Mouse (Mus musculus) urinary bladder, adult 2 months (tissue): ENCODE data around the gene Rnf180. TPM values are rescaled to one million over a fixed set of nuclear protein-coding genes. Genes with fewer than 3 reads are reported as not detected.
"Not testable (repeated sequence)": the region's sequence is repeated elsewhere in the genome, so short reads cannot be mapped to it uniquely, and the experiment has no call there.

Experiments used
- DNase-seq: peaks from one replicate; pipeline ENCODE4 v3.0.0; 2022; ENCODE audit warnings: low spot score
- polyA plus RNA-seq: library from polyadenylated mRNA; depleted of rRNA; stranded (reverse); fragments of >200 nt; gene quantifications from 2 replicates; pipeline ENCODE4 v1.2.3, GENCODE M21; 2012; rRNA removed

The Rnf180 gene
- 2.8 and 2.9 TPM in 2 replicates for polyA plus RNA-seq

- DNase-seq = no peak
Observed at GRCm38 (mm10) chr13:105294715-105295114, at the start of gene Rnf180. Gene Rnf180 (minus strand): TSS chr13:105294815.

DNA sequence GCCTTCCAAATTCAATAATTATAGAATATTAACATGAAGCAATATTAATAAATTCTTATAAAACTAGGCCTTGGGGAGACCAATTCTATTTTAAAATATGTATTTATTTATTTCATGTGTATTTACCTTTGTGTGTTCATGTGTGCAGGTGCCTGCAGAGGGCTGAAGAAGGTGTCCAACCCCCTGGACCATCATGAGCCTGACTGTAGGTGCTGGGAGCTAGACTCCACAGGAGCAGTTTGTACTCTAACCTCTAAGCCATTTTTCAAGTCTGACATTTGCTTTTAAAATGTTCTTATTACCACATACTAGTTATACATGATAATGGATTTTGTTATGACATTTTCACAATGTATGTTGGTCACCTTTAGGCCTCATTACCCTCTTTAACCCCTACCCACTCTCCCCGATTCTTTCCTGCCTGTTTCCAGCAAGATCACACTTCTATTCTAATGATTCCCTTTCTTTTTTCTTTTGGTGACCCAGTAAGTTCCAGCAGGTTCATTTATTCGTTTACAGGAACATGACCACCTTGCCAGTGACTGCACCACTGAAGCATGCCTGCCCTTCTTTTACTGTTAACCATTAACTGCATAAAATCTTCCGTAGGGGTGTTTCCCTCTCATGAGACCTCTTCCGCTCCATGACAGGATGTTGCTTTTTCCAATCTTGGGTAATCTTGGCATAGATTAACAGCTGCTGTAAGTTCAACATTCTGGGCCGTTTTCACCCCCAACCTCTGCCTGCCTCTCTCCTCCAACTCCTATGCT lies 36.8 kb upstream of the Rnf180 start:
- DNase-seq = no peak

DNA sequence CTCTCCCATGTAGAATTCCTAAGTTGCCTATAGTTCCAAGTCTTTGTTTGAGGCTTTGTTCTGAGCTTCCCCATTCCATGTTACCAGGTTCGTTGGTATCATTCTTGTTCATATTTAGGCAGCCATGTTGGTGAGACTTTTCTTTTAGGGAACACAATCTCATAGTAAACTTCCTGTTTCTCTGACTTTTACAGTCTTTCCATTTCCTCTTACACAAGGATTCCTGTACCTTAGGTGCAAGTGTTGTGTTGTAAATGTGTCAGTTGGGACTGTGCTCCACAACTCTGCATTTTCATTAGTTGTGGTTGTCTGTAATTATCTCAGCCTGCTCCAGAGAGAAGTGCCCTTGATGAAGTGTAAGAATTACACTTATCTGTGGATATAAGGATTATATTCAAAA lies 32.3 kb upstream of the Rnf180 start:
- no peak for DNase-seq

- no peak for DNase-seq
Observed at GRCm38 (mm10) chr13:105316926-105317325, 22.3 kb upstream of the Rnf180 start.

- no peak for DNase-seq
Observed at GRCm38 (mm10) chr13:105316009-105316408, 21.4 kb upstream of the Rnf180 start.

- no peak for DNase-seq
Observed at GRCm38 (mm10) chr13:105312763-105313162, 18.1 kb upstream of the Rnf180 start.

- not testable (repeated sequence) for DNase-seq
Observed at GRCm38 (mm10) chr13:105310562-105310961, 15.9 kb upstream of the Rnf180 start.

DNA sequence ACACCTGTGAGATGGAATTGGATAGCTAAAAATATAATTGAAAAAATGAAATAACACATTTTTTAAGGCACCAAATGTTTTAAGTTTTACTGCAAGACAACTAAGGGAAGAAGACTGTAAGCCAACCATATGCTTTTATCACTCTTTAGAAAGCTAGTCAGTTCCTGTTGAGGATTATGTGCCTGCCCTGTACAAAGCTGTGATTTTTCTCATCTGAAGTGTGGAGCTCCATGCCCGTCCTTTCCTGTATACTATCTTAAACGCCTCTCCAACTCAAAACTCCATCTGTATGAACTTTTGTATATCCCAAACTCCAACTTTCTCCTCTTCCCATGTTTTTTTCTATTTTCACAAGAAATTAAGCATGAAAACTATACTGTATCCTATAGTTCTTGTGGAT lies 10.9 kb upstream of the Rnf180 start:
- no peak for DNase-seq

- DNase-seq = no peak
Observed at GRCm38 (mm10) chr13:105304054-105304453, 9.4 kb upstream of the Rnf180 start.

DNA sequence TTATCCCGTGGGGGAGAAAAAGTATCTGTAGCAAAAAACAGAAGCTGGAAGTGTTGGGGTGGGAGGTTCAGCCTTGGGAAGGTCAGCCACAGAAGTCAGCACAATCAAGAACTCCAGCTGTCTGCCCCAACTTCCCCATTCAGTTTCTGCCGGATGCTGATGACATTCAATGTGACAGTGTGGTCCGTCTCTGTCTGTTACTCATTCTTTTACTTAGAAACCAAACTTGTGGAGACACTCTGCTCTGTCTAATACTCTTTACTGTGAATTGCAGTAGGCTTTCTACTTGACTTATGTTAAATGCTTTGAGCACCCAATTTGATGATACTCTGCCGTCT lies 5.4 kb upstream of the Rnf180 start:
- DNase-seq = no peak

DNA sequence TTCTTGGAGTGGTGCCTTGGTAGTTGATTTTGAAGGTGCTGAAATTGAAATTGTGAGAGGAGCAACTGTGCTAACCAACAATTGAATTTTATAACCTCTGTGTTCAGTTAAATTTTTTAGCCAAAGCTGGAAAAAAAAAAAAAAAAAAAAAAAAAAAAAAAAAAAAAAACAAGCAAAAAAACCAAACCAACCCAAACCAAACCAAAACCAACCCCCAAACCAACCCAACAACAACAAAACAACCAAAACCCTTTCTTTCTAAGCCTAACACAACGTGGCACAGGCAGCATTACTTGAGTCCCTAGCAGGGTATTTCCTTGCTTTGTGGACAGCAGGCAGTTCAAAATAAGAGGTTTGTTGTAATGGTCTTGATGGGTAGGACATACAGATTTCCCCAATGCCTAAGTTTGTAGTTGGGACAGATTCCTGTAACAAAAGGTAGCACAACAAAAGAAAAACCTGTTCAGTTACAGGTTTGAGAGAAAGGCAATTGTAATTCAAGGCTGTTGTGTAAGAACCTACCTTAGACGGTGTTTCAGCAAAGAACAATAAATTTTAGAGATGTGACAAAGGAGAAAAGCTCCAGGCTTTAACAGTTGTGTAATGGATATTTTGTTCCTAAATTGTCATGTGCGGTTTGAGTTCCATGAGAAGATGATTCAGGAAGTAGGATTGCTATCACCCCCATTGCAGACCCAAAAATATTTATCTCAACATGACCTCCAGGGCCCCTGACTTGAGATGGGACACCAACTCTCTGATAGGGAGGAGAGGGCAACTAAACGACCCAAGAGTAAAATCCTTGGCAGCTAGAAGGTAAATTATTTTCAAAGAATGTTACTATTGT lies 4.8 kb upstream of the Rnf180 start:
- no peak for DNase-seq

GRCm38 (mm10) chr13:105293781-105294667 lies 591 bp downstream of the Rnf180 start:
- DNase-seq = peak; percentile 56

GRCm38 (mm10) chr13:105291816-105292215 lies 2.8 kb downstream of the Rnf180 start:
- DNase-seq = no peak

GRCm38 (mm10) chr13:105290594-105290993 lies 4.0 kb downstream of the Rnf180 start:
- DNase-seq = no peak

DNA sequence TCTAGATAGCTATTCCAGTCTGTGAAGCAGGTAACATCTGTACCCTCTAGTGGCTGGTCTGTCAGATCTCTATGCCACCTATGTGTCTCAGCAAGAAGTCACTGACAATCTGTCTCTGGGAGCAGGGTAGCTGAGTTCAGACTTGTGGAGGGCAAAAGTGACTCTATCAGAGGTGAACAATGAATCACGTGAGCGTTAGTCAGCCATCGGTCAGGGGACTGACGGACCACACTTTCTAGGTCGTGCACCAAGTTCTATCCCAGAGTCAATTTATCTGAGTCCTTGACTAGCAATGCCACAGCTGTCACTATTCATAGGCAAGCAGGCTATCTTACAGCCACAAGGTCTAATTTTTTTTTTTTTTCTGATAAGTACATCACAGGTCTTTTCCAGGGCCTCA lies 4.6 kb downstream of the Rnf180 start:
- DNase-seq = no peak

DNA sequence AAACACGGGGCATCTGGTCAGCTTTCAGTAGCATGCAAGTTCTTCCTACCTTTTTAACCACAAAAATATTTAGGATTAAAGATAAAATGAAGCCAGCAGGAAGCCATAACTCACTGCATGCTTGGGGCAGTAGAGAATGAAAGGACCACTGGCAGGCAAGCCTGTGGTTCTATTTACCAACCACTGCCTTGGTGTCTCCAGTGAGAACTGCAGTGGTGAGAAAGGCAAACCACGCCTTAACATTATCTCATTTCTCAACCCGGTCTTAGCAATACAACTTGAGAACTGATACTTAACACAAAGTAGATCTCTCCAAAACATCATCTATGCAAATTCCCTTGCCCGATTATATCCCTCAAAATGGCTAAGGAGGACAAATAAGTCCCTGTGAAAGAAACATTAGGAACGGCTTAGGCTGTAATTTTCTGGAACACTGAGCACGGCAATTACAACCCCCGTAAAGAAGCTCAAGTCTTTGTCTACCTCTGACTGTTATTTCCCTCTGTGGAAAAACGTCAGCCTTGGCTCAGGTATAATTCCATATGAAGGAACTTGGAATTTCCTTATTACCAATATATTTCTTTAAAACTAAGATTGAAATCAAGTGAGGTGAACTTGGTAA lies 15.1 kb downstream of the Rnf180 start:
- no peak for DNase-seq

DNA sequence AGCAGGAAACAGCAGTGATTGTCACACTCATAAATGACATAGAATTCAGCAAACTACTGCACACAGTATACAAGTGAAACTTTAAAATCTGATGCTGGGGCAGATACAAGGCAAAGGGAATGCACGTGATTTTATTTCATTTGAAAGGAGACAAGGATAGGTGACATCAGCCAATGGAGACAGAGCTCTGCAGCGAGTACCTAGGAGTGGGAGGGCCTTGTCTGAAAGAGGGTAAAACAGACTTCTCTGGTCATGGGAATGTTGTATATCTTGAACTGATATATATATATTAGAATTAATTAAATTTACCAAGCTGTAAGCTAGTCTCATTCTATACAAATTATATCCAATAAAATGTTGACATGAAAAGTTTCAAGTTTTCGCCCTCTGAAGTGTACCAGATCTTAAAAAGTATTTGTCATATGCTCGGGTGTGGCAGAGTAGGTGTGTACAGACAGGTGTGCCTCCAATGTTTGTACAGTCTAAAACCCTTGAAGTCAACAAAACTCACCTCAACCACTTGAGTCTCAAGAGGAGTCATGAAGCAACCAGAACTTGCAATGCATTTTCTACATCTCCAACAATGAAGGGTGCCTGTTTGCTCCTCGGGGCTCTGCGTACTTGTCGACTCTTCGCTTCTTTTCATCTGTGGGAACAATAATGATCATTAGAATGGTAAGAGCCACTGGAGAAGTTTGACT lies 24.1 kb downstream of the Rnf180 start:
- no peak for DNase-seq

- DNase-seq = no peak
Observed at GRCm38 (mm10) chr13:105267464-105267863, 27.2 kb downstream of the Rnf180 start.

DNA sequence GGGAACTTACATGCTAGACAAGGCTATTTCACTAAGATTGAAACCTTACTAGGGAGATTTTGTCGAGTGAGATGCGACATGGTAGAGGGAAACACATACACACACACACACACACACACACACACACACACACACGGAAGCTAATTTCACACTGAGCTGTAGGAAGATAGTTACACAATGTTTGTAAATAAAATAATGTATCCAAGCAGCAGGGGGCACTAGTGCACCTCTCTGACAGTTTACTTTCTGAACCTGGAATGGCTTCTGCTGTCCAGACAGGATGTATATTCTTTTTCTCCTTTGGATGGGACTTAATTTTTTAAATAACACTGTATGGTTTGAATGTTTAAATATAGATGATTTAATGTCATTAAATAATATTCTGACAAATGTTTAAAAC lies 27.9 kb downstream of the Rnf180 start:
- no peak for DNase-seq

GRCm38 (mm10) chr13:105256757-105257433 lies 37.7 kb downstream of the Rnf180 start:
- DNase-seq = no peak
